Mouse (Mus musculus): Measurements from ENCODE around the gene Dctn1. TPM values are rescaled to one million over a fixed set of nuclear protein-coding genes. Genes with fewer than 3 reads are reported as not detected.

Gene Dctn1
- polyA plus RNA-seq, 1 experiment from 2014 or later: 55.3 TPM

- 0 out of 2 replicates have a peak, but pooled peaks have one; percentile 11 for ATAC-seq
- H3K9ac ChIP-seq (replicated peaks; ENCODE audit: low read depth): 0 out of 2 replicates have a peak overlapping the region, but pooled peaks have one; percentile 10
- peak; percentile 54 for DNase-seq (ENCODE audit: low spot score)
- no peaks in the 10 kb centered on the region for H3K9me3 ChIP-seq (ENCODE audit: low read length)
- no peaks in the 10 kb centered on the region for H3K36me3 ChIP-seq (ENCODE audit: insufficient read depth, low read length)
- 0 out of 2 replicates have a peak, but pooled peaks cover 6% of the 10 kb centered on the region for H3K27me3 ChIP-seq (replicated peaks; ENCODE audit: insufficient read depth, low read length)
- H3K27ac ChIP-seq (ENCODE audit: low read length): no peak overlapping the region
- peak overlapping the region; percentile 65 for H3K4me2 ChIP-seq (replicated peaks; ENCODE audit: low read depth, low read length)
- peak overlapping the region; percentile 34 for H3K4me3 ChIP-seq (ENCODE audit: low read depth, low read length)
- H3K4me1 ChIP-seq (ENCODE audit: insufficient read depth, low read depth, low read length): peaks cover 11% of the 10 kb centered on the region; the same call in 1 of the 2 replicates
- TF ChIP-seq CTCF (IDR thresholded peaks at IDR 0.05): no peak
- no peak for TF ChIP-seq EP300 (IDR thresholded peaks at IDR 0.05)
- 1% methylated on average over 49 of the region's 49 CpGs for WGBS
Measured at GRCm38 (mm10) chr6:83161921-83162641, 3.6 kb upstream of the Dctn1 start.

DNA sequence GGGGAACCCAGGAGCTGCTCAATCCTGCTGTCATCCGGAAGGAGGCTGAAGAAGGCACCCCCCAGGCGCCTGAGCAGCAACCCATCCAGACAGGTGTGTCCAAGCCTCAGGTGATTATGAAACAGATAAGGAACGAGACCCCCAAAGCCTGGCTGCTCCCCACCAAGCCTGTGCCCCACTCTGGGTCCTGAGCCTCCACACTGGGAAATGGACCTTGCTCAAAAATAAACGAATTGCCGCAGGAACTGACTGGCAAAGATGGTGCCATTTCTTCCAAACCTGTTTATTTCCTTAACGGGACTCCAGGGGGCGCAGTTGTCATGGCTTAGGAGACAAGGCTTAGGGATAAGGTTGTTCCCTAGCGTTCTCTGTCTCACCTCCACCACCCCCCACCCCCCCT lies 3.0 kb upstream of the Dctn1 start:
- TF ChIP-seq CTCF (IDR thresholded peaks at IDR 0.05) (peak; percentile 86), EP300 (IDR thresholded peaks at IDR 0.05) (no peak)
- WGBS: 2% methylated on average over 8 of the region's 8 CpGs
- peak; percentile 77 for DNase-seq (ENCODE audit: low spot score)

GRCm38 (mm10) chr6:83165026-83165606 lies 604 bp upstream of the Dctn1 start:
- H3K9ac ChIP-seq (replicated peaks; ENCODE audit: low read depth): peak overlapping the region; percentile 88
- peak; percentile 74 for DNase-seq (ENCODE audit: low spot score)
- WGBS: 3% methylated on average over 6 of the region's 6 CpGs
- H3K9me3 ChIP-seq (ENCODE audit: low read length): no peaks in the 10 kb centered on the region
- peaks cover 12% of the 10 kb centered on the region; the same call in 1 of the 2 replicates for H3K4me1 ChIP-seq (ENCODE audit: insufficient read depth, low read depth, low read length)
- peak; percentile 18 for ATAC-seq
- peak overlapping the region; percentile 66 for H3K27ac ChIP-seq (ENCODE audit: low read length)
- TF ChIP-seq CTCF (IDR thresholded peaks at IDR 0.05) (no peak), EP300 (IDR thresholded peaks at IDR 0.05) (no peak)
- H3K4me2 ChIP-seq (replicated peaks; ENCODE audit: low read depth, low read length): peak overlapping the region; percentile 73
- no peaks in the 10 kb centered on the region for H3K36me3 ChIP-seq (ENCODE audit: insufficient read depth, low read length)
- H3K4me3 ChIP-seq (ENCODE audit: low read depth, low read length): peak overlapping the region; percentile 80
- H3K27me3 ChIP-seq (replicated peaks; ENCODE audit: insufficient read depth, low read length): 0 out of 2 replicates have a peak, but pooled peaks cover 6% of the 10 kb centered on the region

More for the DNA sequence above, 3.0 kb upstream of the Dctn1 start:
- H3K4me1 ChIP-seq (ENCODE audit: insufficient read depth, low read depth, low read length): peaks cover 12% of the 10 kb centered on the region; the same call in 1 of the 2 replicates
- no peaks in the 10 kb centered on the region for H3K9me3 ChIP-seq (ENCODE audit: low read length)
- H3K27me3 ChIP-seq (replicated peaks; ENCODE audit: insufficient read depth, low read length): 0 out of 2 replicates have a peak, but pooled peaks cover 6% of the 10 kb centered on the region
- H3K4me3 ChIP-seq (ENCODE audit: low read depth, low read length): peak overlapping the region; percentile 34
- no peak for ATAC-seq
- H3K4me2 ChIP-seq (replicated peaks; ENCODE audit: low read depth, low read length): peak overlapping the region; percentile 65
- H3K9ac ChIP-seq (replicated peaks; ENCODE audit: low read depth): no peak overlapping the region
- no peaks in the 10 kb centered on the region for H3K36me3 ChIP-seq (ENCODE audit: insufficient read depth, low read length)
- H3K27ac ChIP-seq (ENCODE audit: low read length): no peak overlapping the region

DNA sequence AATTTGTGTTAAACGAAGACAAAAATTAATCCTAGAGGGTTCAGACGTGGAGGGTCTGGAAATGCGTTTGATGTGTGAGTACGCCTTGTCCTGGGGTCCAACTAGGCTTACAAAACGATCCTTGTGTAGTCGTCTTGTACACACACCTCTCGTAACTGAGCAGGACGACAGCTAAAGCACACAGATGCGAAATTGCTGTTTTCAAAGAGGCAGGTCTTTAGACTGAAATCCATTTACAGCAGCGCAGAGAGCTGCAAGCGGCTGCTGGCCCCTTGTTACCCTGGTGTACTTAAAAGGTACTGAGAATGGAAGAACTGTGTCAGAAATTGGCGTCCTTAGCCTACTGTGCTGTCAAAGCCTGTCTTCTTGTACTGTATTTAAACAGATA lies 517 bp downstream of the Dctn1 start:
- 0 out of 2 replicates have a peak, but pooled peaks cover 5% of the 10 kb centered on the region for H3K27me3 ChIP-seq (replicated peaks; ENCODE audit: insufficient read depth, low read length)
- TF ChIP-seq EP300 (IDR thresholded peaks at IDR 0.05): no peak
- TF ChIP-seq CTCF (IDR thresholded peaks at IDR 0.05): peak; percentile 32
- H3K4me2 ChIP-seq (replicated peaks; ENCODE audit: low read depth, low read length): peak overlapping the region; percentile 73
- peak overlapping the region; percentile 66 for H3K27ac ChIP-seq (ENCODE audit: low read length)
- H3K9me3 ChIP-seq (ENCODE audit: low read length): no peaks in the 10 kb centered on the region
- WGBS: 1% methylated on average over 12 of the region's 12 CpGs
- peak overlapping the region; percentile 88 for H3K9ac ChIP-seq (replicated peaks; ENCODE audit: low read depth)
- DNase-seq (ENCODE audit: low spot score) (peak; percentile 54), ATAC-seq (peak; percentile 13)
- peaks cover 12% of the 10 kb centered on the region; the same call in 1 of the 2 replicates for H3K4me1 ChIP-seq (ENCODE audit: insufficient read depth, low read depth, low read length)
- peak overlapping the region; percentile 80 for H3K4me3 ChIP-seq (ENCODE audit: low read depth, low read length)
- no peaks in the 10 kb centered on the region for H3K36me3 ChIP-seq (ENCODE audit: insufficient read depth, low read length)

DNA sequence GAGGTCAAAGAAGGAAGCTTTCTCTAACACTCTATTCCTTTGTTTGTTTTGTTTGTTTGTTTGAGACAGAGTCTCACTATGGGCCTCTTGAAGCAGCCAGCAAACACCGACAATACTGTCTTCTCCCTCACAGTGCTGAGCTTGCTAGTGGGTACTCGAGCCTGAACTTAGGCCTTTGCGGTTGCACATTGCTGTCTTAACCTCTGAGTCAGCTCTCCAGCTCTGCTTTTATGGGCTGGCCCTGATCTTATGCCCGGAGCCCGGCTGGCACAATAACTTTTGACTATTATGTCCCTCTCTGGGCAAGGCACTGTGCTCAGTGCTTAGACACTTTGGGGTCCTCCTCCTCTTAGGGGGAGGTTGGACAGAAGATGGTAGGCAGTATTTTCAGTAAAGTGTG lies 4.2 kb downstream of the Dctn1 start:
- peak; percentile 47 for DNase-seq (ENCODE audit: low spot score)
- ATAC-seq: no peak
- H3K36me3 ChIP-seq (ENCODE audit: insufficient read depth, low read length): no peaks in the 10 kb centered on the region
- H3K27ac ChIP-seq (ENCODE audit: low read length): no peak overlapping the region
- no peak overlapping the region for H3K4me2 ChIP-seq (replicated peaks; ENCODE audit: low read depth, low read length)
- H3K27me3 ChIP-seq (replicated peaks; ENCODE audit: insufficient read depth, low read length): no peaks in the 10 kb centered on the region
- H3K9me3 ChIP-seq (ENCODE audit: low read length): no peaks in the 10 kb centered on the region
- H3K4me1 ChIP-seq (ENCODE audit: insufficient read depth, low read depth, low read length): peaks cover 5% of the 10 kb centered on the region; the same call in 1 of the 2 replicates
- WGBS: 56% methylated on average over 5 of the region's 5 CpGs
- H3K4me3 ChIP-seq (ENCODE audit: low read depth, low read length): no peak overlapping the region
- H3K9ac ChIP-seq (replicated peaks; ENCODE audit: low read depth): no peak overlapping the region
- TF ChIP-seq EP300 (IDR thresholded peaks at IDR 0.05) (no peak), CTCF (IDR thresholded peaks at IDR 0.05) (no peak)

DNA sequence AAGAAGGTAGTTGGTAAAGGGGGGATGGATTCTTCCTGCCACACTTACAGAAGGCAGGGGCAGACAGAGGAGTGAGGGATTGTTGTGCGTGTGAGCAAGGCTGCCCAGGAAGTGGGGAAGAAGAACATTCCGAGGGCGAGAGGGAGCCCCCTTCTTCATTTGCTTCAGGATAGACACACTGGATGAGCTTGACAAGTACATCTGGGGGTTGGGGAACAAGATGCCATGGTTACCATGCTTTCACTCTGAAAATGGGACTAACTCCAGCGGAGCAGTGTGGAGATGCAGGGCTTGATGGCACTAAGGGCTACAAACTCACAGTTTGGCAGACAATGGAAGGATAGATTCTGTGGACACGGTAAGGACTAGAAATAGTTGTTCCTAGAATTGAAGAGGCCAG lies 5.3 kb downstream of the Dctn1 start:
- TF ChIP-seq CTCF (IDR thresholded peaks at IDR 0.05) (no peak), EP300 (IDR thresholded peaks at IDR 0.05) (no peak)
- H3K27me3 ChIP-seq (replicated peaks; ENCODE audit: insufficient read depth, low read length): no peaks in the 10 kb centered on the region
- no peaks in the 10 kb centered on the region for H3K9me3 ChIP-seq (ENCODE audit: low read length)
- peaks cover 5% of the 10 kb centered on the region; the same call in 1 of the 2 replicates for H3K4me1 ChIP-seq (ENCODE audit: insufficient read depth, low read depth, low read length)
- H3K4me3 ChIP-seq (ENCODE audit: low read depth, low read length): no peak overlapping the region
- no peak overlapping the region for H3K9ac ChIP-seq (replicated peaks; ENCODE audit: low read depth)
- DNase-seq (ENCODE audit: low spot score) (no peak), ATAC-seq (no peak)
- H3K36me3 ChIP-seq (ENCODE audit: insufficient read depth, low read length): no peaks in the 10 kb centered on the region
- no peak overlapping the region for H3K4me2 ChIP-seq (replicated peaks; ENCODE audit: low read depth, low read length)
- WGBS: 80% methylated on average over 5 of the region's 5 CpGs
- H3K27ac ChIP-seq (ENCODE audit: low read length): no peak overlapping the region
